Mouse (Mus musculus) ES-CJ7 (cell line): ENCODE results near the gene Cyp2t4.

Experiments used
- DNase-seq: peaks from one replicate; pipeline ENCODE4 v3.0.0; 2011; ENCODE audit warnings: low read depth, low spot score

Cyp2t4 gene

GRCm38 (mm10) chr7:27160921-27161320, 7.4 kb downstream of the Cyp2t4 start:
- DNase-seq, result no peak

- DNase-seq, result no peak
Measured at GRCm38 (mm10) chr7:27161744-27162143, 8.2 kb downstream of the Cyp2t4 start.

GRCm38 (mm10) chr7:27162780-27163449, 9.4 kb downstream of the Cyp2t4 start:
- DNase-seq, result no peak

DNA sequence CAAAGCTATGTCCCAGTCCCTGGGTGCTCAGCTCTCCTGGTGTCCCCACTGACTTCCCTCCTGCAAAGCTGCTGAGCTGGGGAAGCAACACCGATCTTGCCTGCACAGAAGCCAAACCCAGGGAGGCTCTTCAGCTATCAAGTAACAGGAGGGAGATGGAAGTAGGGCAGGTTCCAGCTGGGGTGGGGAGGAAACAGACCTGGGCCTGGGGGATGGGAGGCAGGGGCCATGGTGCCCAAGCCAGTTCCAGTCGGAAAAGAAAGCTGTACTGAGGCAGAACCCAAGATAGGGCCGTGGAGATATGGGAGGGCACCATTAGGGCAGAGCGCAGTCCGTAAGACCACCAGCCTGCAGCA, 9.9 kb downstream of the Cyp2t4 start:
- no peak for DNase-seq

GRCm38 (mm10) chr7:27164112-27164947, 10.8 kb downstream of the Cyp2t4 start:
- peak; percentile 63 for DNase-seq

DNA sequence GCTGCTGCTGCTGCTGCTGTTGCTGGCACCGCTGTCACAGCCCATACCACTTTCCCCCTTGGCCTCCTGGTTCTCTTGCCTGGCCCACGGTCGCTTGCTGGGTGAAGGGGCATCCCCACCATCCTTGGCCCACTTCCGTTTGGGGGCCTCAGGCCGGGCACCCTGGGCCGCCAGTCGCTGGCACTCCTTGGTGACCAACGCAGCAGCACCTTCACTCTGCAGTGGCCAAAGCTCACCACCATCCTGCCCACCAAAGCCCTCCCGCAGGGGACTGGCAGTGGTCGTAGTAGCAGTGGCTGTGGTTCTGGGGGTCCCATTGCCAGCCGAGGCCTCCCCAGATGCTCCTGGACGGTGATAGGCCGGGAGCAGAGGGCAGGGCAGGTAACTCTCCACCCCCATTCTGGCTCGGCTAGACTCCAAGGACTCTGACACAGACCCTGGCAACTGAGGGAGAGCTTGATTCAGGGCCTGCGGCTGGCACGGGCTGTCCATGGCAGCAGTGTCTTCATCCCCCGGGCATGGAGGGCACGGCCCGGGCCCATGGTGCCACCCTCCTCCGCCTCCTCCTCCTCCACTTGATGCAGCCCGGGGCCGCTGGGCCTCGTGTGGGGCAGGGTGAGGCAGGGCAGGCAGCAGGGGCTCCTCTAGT, 11.6 kb downstream of the Cyp2t4 start:
- DNase-seq, result no peak

DNA sequence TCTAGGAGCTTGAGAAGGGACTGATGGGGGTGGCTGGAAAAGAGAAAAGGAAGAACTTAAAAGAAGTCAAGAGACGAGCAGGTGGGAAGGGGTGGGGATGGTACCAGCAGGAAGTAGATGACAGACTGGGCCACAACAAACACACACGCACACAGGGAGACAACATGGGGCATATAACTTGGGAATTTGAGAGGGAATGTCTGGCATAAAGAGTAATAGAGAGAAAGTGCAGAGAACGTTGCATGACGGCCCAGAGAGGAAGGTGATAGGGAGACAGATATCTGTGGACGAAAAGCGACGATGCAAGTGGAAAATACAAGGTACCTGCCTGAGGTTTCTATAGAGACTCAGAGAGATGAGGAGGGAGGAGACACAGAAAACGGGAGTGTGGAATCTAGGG, 12.2 kb downstream of the Cyp2t4 start:
- DNase-seq, result no peak

- DNase-seq, result peak; percentile 80
Measured at GRCm38 (mm10) chr7:27166229-27166613, 12.7 kb downstream of the Cyp2t4 start.

- peak; percentile 95 for DNase-seq
Measured at GRCm38 (mm10) chr7:27166614-27167474, 13.3 kb downstream of the Cyp2t4 start, which contains the start of gene Egln2. Gene Egln2, minus strand, starts transcription at chr7:27166802.

DNA sequence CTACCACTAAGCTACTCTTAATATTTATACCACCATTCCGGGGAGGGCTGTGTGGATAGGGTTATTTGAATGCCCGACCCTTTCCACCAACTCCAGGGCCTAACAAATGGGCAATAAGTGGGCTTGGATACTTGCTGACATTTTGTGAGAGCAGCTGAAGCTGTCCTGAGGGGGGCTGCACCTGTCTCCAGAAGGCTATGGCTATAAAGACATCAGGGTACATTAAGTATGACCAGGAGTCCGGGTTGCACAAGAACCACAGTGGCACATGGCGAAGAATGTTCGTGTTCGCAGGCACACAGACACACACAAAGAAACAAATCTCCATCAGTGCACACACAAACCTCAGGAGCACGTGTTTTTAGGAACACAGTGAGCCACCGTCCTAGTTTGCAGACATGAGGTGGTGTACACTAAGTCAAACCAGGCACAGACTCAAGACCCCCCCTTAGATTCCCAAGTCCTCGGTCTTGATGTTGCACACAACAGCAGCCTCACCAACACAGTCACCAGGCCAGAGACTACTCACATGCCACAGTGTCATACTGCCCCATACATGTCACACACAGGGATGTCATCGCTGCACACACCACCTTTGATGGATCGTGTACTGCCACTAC, 14.1 kb downstream of the Cyp2t4 start:
- no peak for DNase-seq

DNA sequence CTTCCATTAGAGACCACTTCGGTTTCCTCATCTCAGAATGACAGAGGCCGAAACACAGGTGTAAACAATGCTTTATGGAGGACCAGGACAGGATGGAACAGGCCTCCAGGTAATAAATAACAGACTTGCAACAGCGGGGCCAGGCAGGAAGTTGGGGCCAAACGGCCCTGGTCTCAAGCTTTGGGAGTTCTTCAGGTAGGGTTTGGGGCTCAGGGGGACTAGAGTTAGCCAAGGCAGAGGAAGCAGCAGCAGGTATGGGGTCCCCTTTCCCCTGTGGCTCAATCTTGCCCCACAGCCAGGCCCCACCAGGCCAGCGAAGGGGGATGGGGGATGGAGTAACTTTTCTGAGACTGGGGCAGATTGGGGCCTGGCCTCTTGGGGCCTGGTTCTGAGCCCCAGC, 14.9 kb downstream of the Cyp2t4 start:
- no peak for DNase-seq

GRCm38 (mm10) chr7:27170981-27171380, 17.5 kb downstream of the Cyp2t4 start:
- no peak for DNase-seq

GRCm38 (mm10) chr7:27174496-27174895, 21.0 kb downstream of the Cyp2t4 start:
- no peak for DNase-seq

DNA sequence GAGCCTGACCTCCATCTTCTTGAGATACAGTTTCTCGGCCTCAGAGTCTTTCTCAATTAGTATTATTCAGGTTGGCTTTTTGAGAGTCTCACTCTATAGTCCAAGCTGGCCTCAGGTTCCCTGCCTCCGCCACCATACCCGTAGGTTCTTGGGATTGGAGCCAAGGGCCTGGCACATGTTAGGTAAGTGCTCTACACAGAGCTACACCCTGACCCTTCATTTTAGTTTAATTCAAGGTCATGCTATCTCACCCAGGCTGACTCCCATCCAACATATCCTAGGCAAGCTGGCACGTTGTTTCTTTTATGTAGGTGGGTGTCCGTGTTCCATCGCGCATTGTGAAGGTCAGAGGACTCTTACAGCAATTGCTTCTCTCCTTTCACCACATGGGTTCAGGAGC, 21.4 kb downstream of the Cyp2t4 start:
- DNase-seq, result no peak

GRCm38 (mm10) chr7:27177942-27178323, 24.4 kb downstream of the Cyp2t4 start:
- DNase-seq, result no peak

GRCm38 (mm10) chr7:27178324-27179216, 25.1 kb downstream of the Cyp2t4 start, which contains the start of gene Rab4b:
Gene Rab4b, minus strand, starts transcription at chr7:27178896.
- DNase-seq, result peak; percentile 100

DNA sequence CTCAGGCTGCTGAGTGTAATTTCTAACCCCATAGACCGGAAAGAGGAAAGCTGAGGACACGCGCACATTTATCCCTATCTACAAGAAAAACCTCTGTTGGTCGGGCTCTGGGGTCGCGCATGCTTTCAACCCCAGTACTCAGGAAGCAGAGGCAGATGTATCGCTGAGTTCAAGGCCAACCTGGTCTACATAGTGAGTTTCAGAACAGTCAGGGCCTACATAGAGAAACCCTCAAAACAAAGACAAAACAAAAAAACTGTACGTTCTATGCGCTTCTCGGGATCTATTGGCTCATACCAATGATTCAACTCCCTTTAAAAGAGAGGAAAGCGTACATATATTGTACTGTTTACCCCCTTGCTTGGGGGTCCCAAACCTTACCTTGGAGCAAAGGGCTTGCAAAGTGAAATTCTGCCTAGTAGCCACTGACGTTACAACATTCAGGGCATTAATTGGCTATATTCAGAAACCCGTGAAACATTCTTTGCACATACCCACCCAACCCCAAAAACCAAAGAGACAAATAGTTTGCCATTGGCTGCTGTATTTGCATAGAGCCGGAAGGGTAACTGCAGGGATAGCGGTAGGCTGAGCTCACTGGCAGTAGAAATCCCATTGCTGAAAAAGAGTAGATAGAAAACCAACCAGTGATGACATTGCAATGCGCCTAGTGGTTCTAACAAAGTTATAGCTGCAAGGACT, 25.9 kb downstream of the Cyp2t4 start:
- DNase-seq, result no peak

DNA sequence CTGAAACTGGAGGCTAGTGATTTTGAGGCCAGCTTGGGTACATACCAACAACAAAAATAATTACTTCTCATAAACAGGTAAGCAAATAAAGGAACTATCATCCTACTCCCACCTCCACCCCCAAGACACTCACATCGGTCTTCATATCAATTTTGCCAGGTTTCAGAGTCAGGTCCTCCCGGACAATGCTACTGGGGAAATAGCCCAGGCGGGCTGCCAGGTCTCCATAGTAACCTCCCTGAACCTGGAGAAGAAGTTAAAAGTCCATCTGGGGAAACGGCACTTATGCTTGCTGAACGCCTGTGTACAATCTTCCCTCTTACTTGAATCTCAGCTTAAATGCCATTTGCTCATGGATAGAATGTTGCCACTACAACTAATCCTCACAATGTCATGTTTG, 26.5 kb downstream of the Cyp2t4 start:
- DNase-seq, result no peak
